Mouse (Mus musculus) megakaryocyte, embryonic 14.5 days (primary cell): Measurements from ENCODE around the gene Ror1. TPM values are rescaled to one million over a fixed set of nuclear protein-coding genes. Genes with fewer than 3 reads are reported as not detected.

Experiments used
- H3K27me3 ChIP-seq: replicated peaks from 2 replicates; pipeline ENCODE3; 2012; ENCODE audit warnings: inconsistent platforms
- H3K36me3 ChIP-seq: replicated peaks from 2 replicates; pipeline ENCODE3; 2012; ENCODE audit warnings: low read length, inconsistent platforms, mixed read lengths
- H3K4me1 ChIP-seq: 2 replicates; pipeline ENCODE4 v1.6.1; 2012; ENCODE audit warnings: inconsistent platforms
- H3K4me3 ChIP-seq: replicated peaks from 2 replicates; pipeline ENCODE3; 2012; ENCODE audit warnings: moderate library complexity, mild to moderate bottlenecking, inconsistent platforms
- H3K9me3 ChIP-seq: 2 replicates; pipeline ENCODE4 v1.6.1; 2012; ENCODE audit warnings: inconsistent platforms
- FLI1 ChIP-seq: IDR thresholded peaks from 2 replicates; pipeline ENCODE4 v1.6.1; 2012; ENCODE audit warnings: low read length, inconsistent platforms, mixed read lengths
- GATA1 ChIP-seq: IDR thresholded peaks from 3 replicates; pipeline ENCODE4 v1.6.1; 2012; ENCODE audit warnings: mixed read lengths, low read length, inconsistent platforms, borderline replicate concordance
- polyA plus RNA-seq: library from polyadenylated mRNA; stranded (reverse); fragments of >175 nt; gene quantifications from 2 replicates; pipeline ENCODE4 v1.2.3, GENCODE M21; 2012; ENCODE audit warnings: low replicate concordance; ENCODE audit not compliant: insufficient read depth

Ror1 gene
- polyA plus RNA-seq, 1 experiment = not detected

GRCm38 (mm10) chr4:100219026-100219425 is 123.4 kb downstream of the Ror1 start:
- H3K27me3 ChIP-seq = no peaks in the 10 kb centered on the region
- H3K4me3 ChIP-seq = no peak overlapping the region
- no peaks in the 10 kb centered on the region for H3K36me3 ChIP-seq
- TF ChIP-seq GATA1 = no peak
- TF ChIP-seq FLI1 = no peak
- H3K9me3 ChIP-seq = no peaks in the 10 kb centered on the region
- no peaks in the 10 kb centered on the region for H3K4me1 ChIP-seq

DNA sequence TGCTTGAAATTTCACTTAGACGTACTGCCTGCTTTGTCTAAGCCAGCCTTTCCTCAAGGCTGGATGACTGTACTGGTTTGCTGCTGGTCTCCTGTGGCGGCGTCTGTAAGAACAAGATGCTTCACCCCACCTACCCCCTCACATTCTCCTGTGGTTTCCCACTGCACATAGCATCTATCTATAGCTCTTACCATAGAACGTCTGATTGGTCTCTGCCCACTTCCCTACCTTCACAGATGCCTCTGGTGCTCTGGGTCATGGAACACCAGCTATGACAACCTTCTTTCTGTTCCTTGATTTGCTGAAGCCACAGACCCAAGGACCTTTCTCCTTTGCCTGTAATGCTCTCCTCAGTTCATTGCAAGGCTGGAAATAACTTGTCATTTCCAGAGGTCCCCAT is 124.0 kb downstream of the Ror1 start:
- no peaks in the 10 kb centered on the region for H3K9me3 ChIP-seq
- H3K36me3 ChIP-seq = no peaks in the 10 kb centered on the region
- H3K4me3 ChIP-seq = no peak overlapping the region
- H3K27me3 ChIP-seq = no peaks in the 10 kb centered on the region
- no peak for TF ChIP-seq FLI1
- TF ChIP-seq GATA1 = no peak
- no peaks in the 10 kb centered on the region for H3K4me1 ChIP-seq

DNA sequence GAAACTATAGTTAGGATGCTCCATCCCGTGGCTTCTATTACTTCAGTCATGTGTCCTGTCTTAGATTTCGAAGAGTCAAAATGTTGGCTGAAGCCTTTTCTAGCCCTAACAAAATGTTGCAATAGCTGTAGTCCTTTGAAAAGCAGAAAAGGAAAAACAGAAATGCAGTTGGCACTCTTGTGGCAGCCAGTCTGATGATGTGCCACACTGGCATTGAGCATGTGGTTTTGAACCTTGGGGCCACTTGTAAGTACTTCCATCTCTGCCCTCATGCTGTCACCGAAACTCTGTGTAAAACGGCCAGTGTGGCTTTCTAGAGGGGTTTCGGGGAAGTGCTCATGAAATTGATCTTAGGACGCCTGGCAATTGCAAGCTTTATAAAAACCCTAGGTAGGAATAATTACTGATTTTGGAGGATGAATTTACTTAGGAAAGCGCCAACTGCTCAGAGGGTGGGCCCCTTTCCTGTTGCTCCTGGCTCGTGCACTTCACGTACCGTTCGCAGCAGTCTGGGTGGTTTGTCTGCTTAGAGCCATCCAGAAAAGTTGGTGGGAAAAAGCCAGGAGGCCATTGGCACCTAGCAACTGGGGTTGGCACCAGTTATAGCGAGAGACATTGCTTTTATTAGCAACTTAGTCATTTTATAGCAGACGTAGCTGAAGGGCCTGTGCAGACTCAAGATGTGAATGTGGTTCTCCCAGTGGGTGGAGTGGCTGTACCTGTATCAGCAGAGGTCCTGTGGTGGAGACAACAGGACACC is 126.6 kb downstream of the Ror1 start:
- H3K4me3 ChIP-seq = no peak overlapping the region
- TF ChIP-seq GATA1 (no peak), FLI1 (no peak)
- no peaks in the 10 kb centered on the region for H3K9me3 ChIP-seq
- H3K36me3 ChIP-seq = no peaks in the 10 kb centered on the region
- H3K4me1 ChIP-seq = no peaks in the 10 kb centered on the region
- no peaks in the 10 kb centered on the region for H3K27me3 ChIP-seq

- H3K4me1 ChIP-seq = no peaks in the 10 kb centered on the region
- no peaks in the 10 kb centered on the region for H3K27me3 ChIP-seq
- H3K4me3 ChIP-seq = no peak overlapping the region
- H3K9me3 ChIP-seq = no peaks in the 10 kb centered on the region
- H3K36me3 ChIP-seq = no peaks in the 10 kb centered on the region
- no peak for TF ChIP-seq FLI1
- TF ChIP-seq GATA1 = no peak
Measured at GRCm38 (mm10) chr4:100223532-100223931, 127.9 kb downstream of the Ror1 start.

DNA sequence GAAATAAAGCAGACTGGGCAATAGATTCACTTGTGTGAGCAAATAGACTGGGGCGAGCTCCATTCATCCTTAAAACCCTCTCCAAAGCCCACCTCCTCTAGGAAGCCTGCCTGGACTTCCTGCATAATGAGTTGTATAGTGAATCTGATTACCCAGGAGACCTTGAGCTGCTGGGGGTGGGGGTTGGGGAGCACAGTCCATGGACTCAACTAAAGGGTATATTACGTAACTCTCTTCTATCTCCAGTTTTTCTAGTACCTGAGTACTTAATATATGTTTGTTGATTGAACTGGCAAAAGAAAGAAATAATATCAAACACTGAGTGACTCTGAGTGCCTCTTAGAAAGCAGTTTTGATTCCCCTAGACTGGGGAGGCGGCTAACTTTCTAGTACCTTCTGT is 128.4 kb downstream of the Ror1 start:
- Histone ChIP-seq H3K4me1 (no peaks in the 10 kb centered on the region), H3K4me3 (no peak overlapping the region), H3K9me3 (no peaks in the 10 kb centered on the region), H3K27me3 (no peaks in the 10 kb centered on the region), H3K36me3 (no peaks in the 10 kb centered on the region)
- TF ChIP-seq GATA1 (no peak), FLI1 (no peak)

- Histone ChIP-seq H3K36me3 (no peaks in the 10 kb centered on the region), H3K4me3 (no peak overlapping the region), H3K9me3 (no peaks in the 10 kb centered on the region), H3K4me1 (no peaks in the 10 kb centered on the region), H3K27me3 (no peaks in the 10 kb centered on the region)
- TF ChIP-seq GATA1 = no peak
- no peak for TF ChIP-seq FLI1
Measured at GRCm38 (mm10) chr4:100226619-100227018, 131.0 kb downstream of the Ror1 start.

DNA sequence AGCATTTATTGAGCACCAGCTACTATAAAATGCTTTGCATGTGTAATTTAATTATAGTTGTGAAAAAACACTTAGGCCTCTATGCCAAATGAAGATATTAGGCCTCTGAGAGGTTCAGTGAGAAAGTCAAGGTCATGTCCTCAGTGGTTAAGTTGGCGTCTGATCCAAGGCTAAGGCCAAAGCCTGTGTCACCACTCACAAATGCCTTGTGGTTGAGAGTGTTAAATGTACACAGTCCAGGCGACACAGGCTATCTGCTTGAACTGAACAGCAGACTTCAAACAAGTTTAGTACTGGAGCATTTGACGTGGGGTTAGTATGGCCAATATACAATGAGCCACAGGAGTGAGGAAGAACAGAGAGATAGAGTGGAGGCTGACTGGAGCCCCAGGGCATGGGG is 132.5 kb downstream of the Ror1 start:
- Histone ChIP-seq H3K4me1 (no peaks in the 10 kb centered on the region), H3K4me3 (no peak overlapping the region), H3K9me3 (no peaks in the 10 kb centered on the region), H3K27me3 (no peaks in the 10 kb centered on the region), H3K36me3 (no peaks in the 10 kb centered on the region)
- no peak for TF ChIP-seq FLI1
- no peak for TF ChIP-seq GATA1

DNA sequence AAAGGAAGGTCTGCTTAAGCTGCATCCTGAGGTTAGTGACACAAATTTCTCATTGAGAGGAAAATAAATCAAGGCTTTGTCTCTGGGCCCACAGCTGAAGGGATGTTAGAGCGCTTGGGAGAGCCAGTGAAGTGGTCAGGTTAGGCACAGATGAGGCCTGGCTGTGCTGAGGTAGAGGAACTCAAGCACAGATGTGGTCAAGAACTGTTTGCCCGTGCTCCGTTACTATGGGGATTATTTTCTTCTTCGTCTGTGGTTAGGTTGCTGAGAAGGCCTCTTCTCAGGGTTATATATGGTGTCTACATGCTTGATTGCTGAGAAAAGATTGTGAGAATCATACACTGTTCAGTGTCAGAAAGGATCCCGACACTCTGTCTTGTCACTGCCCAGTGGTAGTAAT is 134.7 kb downstream of the Ror1 start:
- Histone ChIP-seq H3K4me3 (no peak overlapping the region), H3K27me3 (no peaks in the 10 kb centered on the region), H3K9me3 (no peaks in the 10 kb centered on the region), H3K36me3 (no peaks in the 10 kb centered on the region), H3K4me1 (no peaks in the 10 kb centered on the region)
- TF ChIP-seq GATA1 (no peak), FLI1 (no peak)

GRCm38 (mm10) chr4:100230963-100231362 is 135.4 kb downstream of the Ror1 start:
- no peaks in the 10 kb centered on the region for H3K9me3 ChIP-seq
- TF ChIP-seq FLI1 (no peak), GATA1 (no peak)
- no peaks in the 10 kb centered on the region for H3K27me3 ChIP-seq
- H3K36me3 ChIP-seq = no peaks in the 10 kb centered on the region
- H3K4me3 ChIP-seq = no peak overlapping the region
- H3K4me1 ChIP-seq = no peaks in the 10 kb centered on the region

GRCm38 (mm10) chr4:100231906-100232305 is 136.3 kb downstream of the Ror1 start:
- Histone ChIP-seq H3K4me1 (no peaks in the 10 kb centered on the region), H3K27me3 (no peaks in the 10 kb centered on the region), H3K4me3 (no peak overlapping the region), H3K9me3 (no peaks in the 10 kb centered on the region), H3K36me3 (no peaks in the 10 kb centered on the region)
- TF ChIP-seq FLI1 = no peak
- TF ChIP-seq GATA1 = no peak

GRCm38 (mm10) chr4:100232541-100232940 is 136.9 kb downstream of the Ror1 start:
- H3K27me3 ChIP-seq = no peaks in the 10 kb centered on the region
- TF ChIP-seq FLI1 = no peak
- TF ChIP-seq GATA1 = no peak
- H3K4me1 ChIP-seq = no peaks in the 10 kb centered on the region
- no peaks in the 10 kb centered on the region for H3K9me3 ChIP-seq
- no peaks in the 10 kb centered on the region for H3K36me3 ChIP-seq
- H3K4me3 ChIP-seq = no peak overlapping the region
